Mouse (Mus musculus): ENCODE results near the gene Atp2a2. TPM values are rescaled to one million over a fixed set of nuclear protein-coding genes. Genes with fewer than 3 reads are reported as not detected.
"Not testable (repeated sequence)": the region's sequence is repeated elsewhere in the genome, so short reads cannot be mapped to it uniquely, and the experiment has no call there.

The Atp2a2 gene
- polyA plus RNA-seq, 1 experiment = 339 TPM

GRCm38 (mm10) chr5:122451324-122451723 is 50.7 kb downstream of the Atp2a2 start:
- DNase-seq (ENCODE audit: low spot score) = no peak

- DNase-seq (ENCODE audit: low spot score) = no peak
Observed at GRCm38 (mm10) chr5:122450913-122451317, 51.1 kb downstream of the Atp2a2 start.

- no peak for DNase-seq (ENCODE audit: low spot score)
Observed at GRCm38 (mm10) chr5:122449946-122450345, 52.1 kb downstream of the Atp2a2 start.

- no peak for DNase-seq (ENCODE audit: low spot score)
Observed at GRCm38 (mm10) chr5:122448869-122449268, 53.2 kb downstream of the Atp2a2 start.

GRCm38 (mm10) chr5:122447857-122448256 is 54.2 kb downstream of the Atp2a2 start:
- DNase-seq (ENCODE audit: low spot score) = no peak

- DNase-seq (ENCODE audit: low spot score) = no peak
Observed at GRCm38 (mm10) chr5:122445051-122445610, 56.9 kb downstream of the Atp2a2 start.

GRCm38 (mm10) chr5:122444492-122444891 is 57.5 kb downstream of the Atp2a2 start:
- no peak for DNase-seq (ENCODE audit: low spot score)

- no peak for DNase-seq (ENCODE audit: low spot score)
Observed at GRCm38 (mm10) chr5:122440095-122440630, 61.9 kb downstream of the Atp2a2 start.

GRCm38 (mm10) chr5:122439400-122440094 is 62.5 kb downstream of the Atp2a2 start:
- DNase-seq (ENCODE audit: low spot score) = no peak

- DNase-seq (ENCODE audit: low spot score) = no peak
Observed at GRCm38 (mm10) chr5:122434541-122434940, 67.5 kb downstream of the Atp2a2 start.

- no peak for DNase-seq (ENCODE audit: low spot score)
Observed at GRCm38 (mm10) chr5:122431221-122431620, 70.8 kb downstream of the Atp2a2 start.

GRCm38 (mm10) chr5:122430036-122430775 is 71.8 kb downstream of the Atp2a2 start:
- no peak for DNase-seq (ENCODE audit: low spot score)

- DNase-seq (ENCODE audit: low spot score) = no peak
Observed at GRCm38 (mm10) chr5:122425550-122425949, 76.5 kb downstream of the Atp2a2 start.

GRCm38 (mm10) chr5:122423083-122423482 is 78.9 kb downstream of the Atp2a2 start:
- no peak for DNase-seq (ENCODE audit: low spot score)

GRCm38 (mm10) chr5:122422071-122422964 is 79.7 kb downstream of the Atp2a2 start:
- peak; percentile 84 for DNase-seq (ENCODE audit: low spot score)

GRCm38 (mm10) chr5:122421271-122422068 is 80.6 kb downstream of the Atp2a2 start, which contains the start of gene Anapc7:
TSS of gene Anapc7 (plus strand) at chr5:122421693.
- DNase-seq (ENCODE audit: low spot score) = no peak

GRCm38 (mm10) chr5:122420676-122421075 is 81.3 kb downstream of the Atp2a2 start:
- DNase-seq (ENCODE audit: low spot score) = not testable (repeated sequence)

GRCm38 (mm10) chr5:122415465-122415864 is 86.6 kb downstream of the Atp2a2 start:
- DNase-seq (ENCODE audit: low spot score) = no peak

- DNase-seq (ENCODE audit: low spot score) = no peak
Observed at GRCm38 (mm10) chr5:122414351-122414750, 87.7 kb downstream of the Atp2a2 start.

GRCm38 (mm10) chr5:122412826-122413225 is 89.2 kb downstream of the Atp2a2 start:
- DNase-seq (ENCODE audit: low spot score) = no peak

- no peak for DNase-seq (ENCODE audit: low spot score)
Observed at GRCm38 (mm10) chr5:122411892-122412291, 90.1 kb downstream of the Atp2a2 start.

Measured in urinary bladder, adult 2 months (tissue).